Mouse (Mus musculus) lung, postnatal 0 days (tissue): ENCODE measurements around the gene Babam2. TPM values are rescaled to one million over a fixed set of nuclear protein-coding genes. Genes with fewer than 3 reads are reported as not detected.

Source experiments
- ATAC-seq: fragments of 200-750 bp; cut with Nextera tagmentation; 2 replicates; pipeline ENCODE4 v1.8.0; 2017; ENCODE audit warnings: moderate library complexity
- DNase-seq: peaks from one replicate; pipeline ENCODE4 v3.0.0-alpha.2; 2016; ENCODE audit warnings: low spot score
- H3K27ac ChIP-seq: fragments of 300-500 bp; sonication (generic); 2 replicates; pipeline ENCODE4 v1.5.1; 2014; ENCODE audit warnings: antibody characterized with exemption, mild to moderate bottlenecking, low read length, mixed read lengths
- H3K27me3 ChIP-seq: fragments of 300-500 bp; sonication (generic); replicated peaks from 2 replicates; pipeline ENCODE4 v1.6.1; 2014; ENCODE audit warnings: low read length, mixed read lengths; ENCODE audit not compliant: insufficient read depth
- H3K36me3 ChIP-seq: fragments of 300-500 bp; sonication (generic); 2 replicates; pipeline ENCODE4 v1.6.1; 2014; ENCODE audit warnings: low read length, mixed read lengths; ENCODE audit not compliant: insufficient read depth
- H3K4me1 ChIP-seq: fragments of 300-500 bp; sonication (generic); 2 replicates; pipeline ENCODE4 v1.6.1; 2014; ENCODE audit warnings: antibody characterized with exemption, low read depth, low read length, mixed read lengths; ENCODE audit not compliant: insufficient read depth
- H3K4me2 ChIP-seq: fragments of 300-500 bp; sonication (generic); replicated peaks from 2 replicates; pipeline ENCODE4 v1.6.1; 2014; ENCODE audit warnings: low read depth, mild to moderate bottlenecking, low read length, moderate library complexity, mixed read lengths
- H3K4me3 ChIP-seq: fragments of 300-500 bp; sonication (generic); 2 replicates; pipeline ENCODE4 v1.5.1; 2014; ENCODE audit warnings: low read depth, low read length
- H3K9ac ChIP-seq: fragments of 300-500 bp; sonication (generic); replicated peaks from 2 replicates; pipeline ENCODE4 v1.6.1; 2014; ENCODE audit warnings: low read depth, mild to moderate bottlenecking
- H3K9me3 ChIP-seq: fragments of 300-500 bp; sonication (generic); 2 replicates; pipeline ENCODE4 v1.6.1; 2016; ENCODE audit warnings: low read length, mixed read lengths
- CTCF ChIP-seq: IDR thresholded peaks from 2 replicates; pipeline ENCODE4 v1.5.1; 2016; ENCODE audit warnings: antibody characterized with exemption, mild to moderate bottlenecking
- EP300 ChIP-seq: IDR thresholded peaks from 2 replicates; pipeline ENCODE4 v1.6.1; 2016; ENCODE audit warnings: antibody characterized with exemption, mild to moderate bottlenecking, control low read depth
- WGBS: fragments of 180-500 bp; shearing (Covaris S2); extraction: QIAGEN DNeasy Blood & Tissue Kit; methylation state at CpG from one replicate; pipeline ENCODE4 v1.1.7; 2014; 5-methylcytosine and 5-hydroxymethylcytosine counted together
- microRNA-seq: library from miRNA; unstranded; fragments of <30 nt; microRNA quantifications from one replicate; pipeline ENCODE4, GENCODE M21; 2016
- polyA plus RNA-seq: library from polyadenylated mRNA; unstranded; fragments of >200 nt; fragmentation: Nextera tagmentation; extraction: Ambion mirVana; gene quantifications from 2 replicates; pipeline ENCODE4 v1.2.1, GENCODE M21; 2015

The Babam2 gene
- polyA plus RNA-seq, 1 experiment from 2014 or later, result 39.4 TPM

- DNase-seq (peak; percentile 69), ATAC-seq (no peak)
- peak overlapping the region; percentile 100 for H3K27ac ChIP-seq
- peak overlapping the region; percentile 99; the same call in 1 of the 2 replicates for H3K9ac ChIP-seq
- H3K4me3 ChIP-seq, result peak overlapping the region; percentile 93
- H3K27me3 ChIP-seq, result no peaks in the 10 kb centered on the region
- H3K9me3 ChIP-seq, result no peaks in the 10 kb centered on the region
- peak overlapping the region; percentile 83 for H3K4me2 ChIP-seq
- H3K4me1 ChIP-seq, result peaks cover 7% of the 10 kb centered on the region; the same call in 1 of the 2 replicates
- WGBS, result 4% methylated on average over 21 of the region's 21 CpGs
- TF ChIP-seq CTCF (no peak), EP300 (no peak)
- H3K36me3 ChIP-seq, result no peaks in the 10 kb centered on the region
These were observed 436.7 kb downstream of the Babam2 start for GRCm38 (mm10) chr5:32134051-32134732.

Small RNA genes lying within 50 kb of the gene (microRNA-seq; reads per million reads assigned to microRNA genes)
- gene Mir3473e, result not detected

Other genes with a start within 250 kb of the Babam2 start
- 18.2 and 19.1 TPM in 2 replicates for gene Zfp512, start 245.3 kb upstream of the Babam2 start, polyA plus RNA-seq
- gene 4930548H24Rik, start 211.9 kb upstream of the Babam2 start, polyA plus RNA-seq, result not detected in 2 replicates
- gene Gpn1, start 202.9 kb upstream of the Babam2 start, polyA plus RNA-seq, result 22.3 TPM in 2 replicates
- gene Slc4a1ap, start 170.7 kb upstream of the Babam2 start, polyA plus RNA-seq, result 15.0 and 16.2 TPM in 2 replicates
- 11.4 and 12.4 TPM in 2 replicates for gene Supt7l, start 169.9 kb upstream of the Babam2 start, polyA plus RNA-seq
- gene Mrpl33, start 100.7 kb upstream of the Babam2 start, polyA plus RNA-seq, result 307 and 313 TPM in 2 replicates
- gene Rbks, start 57 bp upstream of the Babam2 start, polyA plus RNA-seq, result 9.8 and 10.1 TPM in 2 replicates